Mouse (Mus musculus): ENCODE measurements around the gene Slc22a4.
A peak's percentile ranks its signal among the peaks of the same experiment; 100 is the strongest.

The Slc22a4 gene

GRCm38 (mm10) chr11:54028044-54028951, at the start of gene Slc22a4:
TSS of gene Slc22a4 (minus strand) at chr11:54028090.
- peak; percentile 83 for DNase-seq (ENCODE audit: low spot score)

GRCm38 (mm10) chr11:54076101-54076500, 48.2 kb upstream of the Slc22a4 start:
- no peak for DNase-seq (ENCODE audit: low spot score)

DNA sequence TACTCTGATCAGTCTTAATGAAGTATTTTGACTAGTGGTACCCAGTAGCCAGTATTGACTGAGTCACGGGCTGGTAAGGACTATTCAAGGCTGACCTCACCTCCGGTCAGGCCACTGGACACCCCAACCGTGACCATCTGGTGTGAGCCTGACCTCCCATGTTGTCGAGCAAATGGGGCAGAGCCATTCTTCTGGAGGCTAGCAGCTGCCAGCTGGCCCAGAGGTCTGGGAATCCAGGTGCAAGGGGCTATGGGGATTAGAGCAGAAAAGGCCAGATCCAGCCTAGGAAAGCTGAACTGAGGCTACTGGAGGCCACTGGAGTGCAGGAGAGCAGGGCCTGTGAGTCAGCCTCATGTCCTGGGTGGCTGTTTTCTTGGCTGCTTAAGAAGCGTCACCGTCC, 47.5 kb upstream of the Slc22a4 start:
- DNase-seq (ENCODE audit: low spot score): no peak

DNA sequence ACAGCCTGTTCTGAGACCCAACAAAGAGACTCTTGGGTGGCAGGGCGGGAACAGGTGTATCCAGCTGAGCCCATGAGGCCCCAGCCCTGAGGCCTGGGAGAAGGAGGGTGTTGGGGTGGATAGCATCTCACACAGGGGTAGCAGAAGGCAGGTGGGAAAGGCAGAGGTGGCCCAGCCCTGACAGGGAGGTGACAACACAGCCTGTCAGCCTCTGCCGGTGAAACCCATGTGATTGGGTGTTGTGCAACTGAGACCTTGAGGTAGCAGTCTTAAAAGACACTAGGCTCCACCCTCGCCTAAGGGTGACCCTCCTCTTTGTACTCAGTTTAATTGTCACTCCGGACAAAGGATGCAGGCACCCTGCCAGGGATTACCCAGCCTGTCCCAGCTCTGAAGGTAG, 45.4 kb upstream of the Slc22a4 start:
- no peak for DNase-seq (ENCODE audit: low spot score)

GRCm38 (mm10) chr11:54071726-54072445, 44.0 kb upstream of the Slc22a4 start:
- DNase-seq (ENCODE audit: low spot score): no peak

- DNase-seq (ENCODE audit: low spot score): peak; percentile 46
These were observed 40.9 kb upstream of the Slc22a4 start, which contains the start of gene Pdlim4 for GRCm38 (mm10) chr11:54068520-54069371. TSS of gene Pdlim4 (minus strand) at chr11:54069014.

DNA sequence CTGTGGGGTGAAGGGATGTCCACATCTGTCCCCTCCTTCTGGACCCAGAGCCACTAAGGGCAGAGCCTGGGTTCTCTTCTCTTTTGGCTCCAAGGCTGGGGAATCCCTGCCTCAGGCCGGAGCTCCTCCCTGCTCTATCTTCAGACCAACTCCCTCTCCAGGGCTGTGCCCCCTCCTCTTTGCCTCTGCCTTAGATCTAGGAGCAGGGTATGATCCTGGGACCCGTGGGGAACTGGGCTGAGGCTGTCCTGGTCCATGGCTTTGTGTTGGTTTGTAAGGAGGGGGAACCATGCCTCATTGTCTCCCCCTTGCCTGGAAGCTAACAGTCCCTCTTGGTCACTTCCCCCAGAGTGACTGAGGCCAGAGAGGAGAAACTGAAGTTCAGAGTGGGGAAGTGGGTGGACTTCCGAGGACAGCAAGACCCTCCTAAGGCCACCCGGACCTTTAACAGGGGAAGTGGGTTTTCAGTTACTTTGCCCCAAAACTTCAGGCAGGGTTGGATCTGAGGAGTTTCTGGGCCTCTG, 40.2 kb upstream of the Slc22a4 start:
- no peak for DNase-seq (ENCODE audit: low spot score)

GRCm38 (mm10) chr11:54067318-54067995, 39.6 kb upstream of the Slc22a4 start:
- peak; percentile 50 for DNase-seq (ENCODE audit: low spot score)

DNA sequence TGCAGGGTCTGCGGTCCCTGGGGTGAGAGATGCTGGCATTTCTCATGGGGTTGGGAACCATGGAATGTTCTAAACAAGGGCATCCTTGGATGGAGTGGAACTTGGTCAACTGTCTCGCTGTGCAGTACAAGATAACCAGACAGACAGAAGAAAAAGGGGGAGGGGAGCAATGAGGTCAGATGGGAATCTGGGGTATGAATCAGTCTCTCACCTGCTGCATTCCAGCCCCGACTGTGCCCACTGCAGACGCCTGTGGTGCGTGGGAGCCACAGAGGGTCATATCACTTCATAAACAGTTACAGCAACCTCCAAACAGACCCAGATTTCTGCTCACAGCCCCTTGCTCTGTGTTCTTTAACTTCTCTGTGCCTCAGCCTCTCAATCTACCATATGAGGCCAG, 38.5 kb upstream of the Slc22a4 start:
- DNase-seq (ENCODE audit: low spot score): no peak

GRCm38 (mm10) chr11:54065915-54066178, 38.0 kb upstream of the Slc22a4 start:
- DNase-seq (ENCODE audit: low spot score): no peak

- DNase-seq (ENCODE audit: low spot score): no peak
These were observed 37.4 kb upstream of the Slc22a4 start for GRCm38 (mm10) chr11:54065106-54065914.

DNA sequence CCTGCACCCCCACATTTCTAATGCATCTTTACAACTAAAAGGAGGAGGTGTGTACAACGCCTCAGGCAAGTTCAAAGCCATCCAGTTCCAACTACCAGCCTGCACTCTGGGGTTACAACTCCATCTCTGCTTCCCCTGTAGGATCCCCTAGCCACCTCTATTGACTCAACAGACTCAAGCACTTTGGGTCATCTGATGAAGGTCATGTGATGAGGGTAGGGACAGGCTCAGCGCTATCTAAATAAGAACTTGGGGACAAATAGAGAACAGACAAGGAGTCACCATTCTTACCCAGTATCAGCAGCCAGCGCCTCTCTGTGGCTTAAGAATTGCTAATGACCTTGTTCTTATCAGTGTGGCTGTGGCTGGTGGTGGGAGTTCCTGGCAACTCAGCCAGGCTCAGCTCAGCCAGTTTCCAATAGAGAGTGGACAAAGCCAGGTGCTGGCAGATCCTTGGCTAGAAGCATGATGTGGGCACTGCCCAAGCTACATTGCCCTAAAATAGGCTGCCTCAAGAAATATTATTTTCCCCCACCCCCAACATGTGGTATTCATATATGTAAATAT, 36.6 kb upstream of the Slc22a4 start:
- DNase-seq (ENCODE audit: low spot score): no peak

GRCm38 (mm10) chr11:54063472-54063775, 35.5 kb upstream of the Slc22a4 start:
- no peak for DNase-seq (ENCODE audit: low spot score)

DNA sequence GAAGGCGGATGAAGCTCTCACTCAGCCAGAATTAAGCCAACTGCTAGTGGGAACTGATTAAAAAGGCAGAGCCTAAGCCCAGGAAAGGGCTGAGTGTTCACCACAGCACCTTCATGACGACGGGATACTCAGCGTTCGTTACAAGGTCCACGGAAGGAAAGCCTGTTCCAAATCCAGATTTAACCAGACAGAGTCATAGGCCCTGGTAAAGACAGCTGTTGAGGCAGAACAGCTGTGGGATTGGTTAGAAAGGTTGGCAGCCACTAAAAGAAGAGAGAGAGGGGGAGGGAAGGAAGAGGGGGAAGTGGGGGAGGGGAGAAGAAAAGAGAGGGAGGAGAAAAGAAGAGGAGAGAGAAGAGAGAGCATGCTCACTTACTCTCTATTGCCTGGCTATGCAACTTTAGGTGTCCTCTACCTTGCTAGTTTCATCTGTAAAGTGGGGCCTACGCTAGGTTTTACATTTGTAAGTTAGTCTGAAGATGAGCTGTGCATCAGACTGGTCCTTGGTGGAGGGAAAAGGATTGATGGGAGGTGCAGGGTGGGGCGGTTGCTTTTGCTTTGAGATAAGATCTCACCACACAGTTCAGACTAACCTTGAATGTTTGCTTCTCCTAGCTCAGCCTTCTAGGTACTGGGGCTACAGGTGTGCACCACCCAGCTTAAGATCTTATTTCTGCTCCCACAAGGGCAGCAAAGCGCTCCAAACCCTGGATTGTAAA, 35.0 kb upstream of the Slc22a4 start:
- no peak for DNase-seq (ENCODE audit: low spot score)

DNA sequence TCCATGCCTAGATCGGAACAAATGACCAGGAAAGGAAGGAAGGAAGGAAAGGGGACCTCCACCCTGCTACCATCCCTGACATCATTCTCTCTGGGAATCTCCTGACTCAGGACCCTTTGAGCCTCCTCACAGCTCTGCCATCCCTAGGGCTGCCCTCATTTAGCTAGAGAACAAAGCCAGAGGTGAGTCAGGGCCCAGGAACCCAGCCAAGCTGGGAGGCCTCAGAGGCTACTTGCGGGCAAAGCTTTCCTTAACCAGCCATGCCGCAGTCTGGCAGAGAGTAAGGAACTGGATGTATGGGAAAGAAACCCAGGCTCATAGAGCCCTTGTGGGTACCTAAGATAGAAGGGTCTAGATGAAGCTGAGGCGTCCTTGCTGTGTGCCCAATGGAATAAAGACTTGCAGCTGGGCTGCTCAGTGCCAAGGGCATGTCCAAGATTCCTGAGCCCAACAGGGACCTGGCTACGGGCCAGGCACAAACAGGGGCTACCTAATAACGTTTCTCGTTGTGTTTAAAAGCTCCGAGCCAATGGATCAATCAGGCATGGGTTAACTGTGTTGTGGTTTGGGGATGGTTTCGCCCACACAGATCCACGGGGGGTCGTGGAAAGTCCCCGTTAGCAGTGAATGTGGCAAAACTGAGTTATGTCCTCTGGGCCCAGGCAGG, 34.3 kb upstream of the Slc22a4 start:
- DNase-seq (ENCODE audit: low spot score): peak; percentile 81

DNA sequence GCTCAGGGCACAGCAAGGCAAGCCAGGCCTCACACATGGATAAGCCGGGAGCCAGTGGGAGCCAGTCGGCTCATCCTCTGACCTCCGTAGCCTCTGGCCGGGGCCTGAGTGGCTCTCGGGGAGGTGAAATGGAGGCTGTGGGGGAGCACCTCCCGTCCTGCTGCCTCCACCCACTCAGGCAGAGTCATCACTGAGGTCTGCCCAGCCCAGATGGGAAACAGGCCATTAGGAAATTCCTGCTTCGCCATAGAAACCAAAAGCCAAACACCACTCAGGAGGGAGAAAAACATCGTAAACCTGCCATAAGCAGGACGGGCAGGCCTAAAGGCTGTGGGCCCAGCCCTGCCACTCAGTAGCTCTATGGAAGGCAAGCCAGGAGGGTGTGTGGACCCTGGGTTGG, 32.4 kb upstream of the Slc22a4 start:
- DNase-seq (ENCODE audit: low spot score): peak; percentile 74

GRCm38 (mm10) chr11:54059526-54059925, 31.6 kb upstream of the Slc22a4 start:
- no peak for DNase-seq (ENCODE audit: low spot score)

DNA sequence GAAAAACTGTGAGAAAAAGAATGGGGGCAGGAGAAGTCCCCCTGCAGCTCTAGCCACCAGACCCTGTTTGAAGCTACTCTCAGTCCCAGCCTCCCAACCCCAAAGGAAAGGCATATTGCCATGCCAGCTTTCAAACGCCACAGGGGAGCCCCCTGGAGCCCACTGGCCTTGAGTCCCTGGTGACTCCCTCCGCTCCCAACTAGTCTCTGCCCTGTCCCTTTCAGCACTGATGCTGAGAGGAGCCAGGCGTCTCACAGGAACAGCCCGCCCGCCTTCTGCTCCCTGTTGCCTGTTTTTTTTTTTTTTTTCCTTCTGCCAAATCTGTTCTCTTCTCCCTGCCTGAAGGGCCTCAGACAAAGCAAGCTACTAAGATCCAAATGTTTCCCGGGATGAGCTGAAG, 30.8 kb upstream of the Slc22a4 start:
- DNase-seq (ENCODE audit: low spot score): no peak

- DNase-seq (ENCODE audit: low spot score): no peak
These were observed 30.2 kb upstream of the Slc22a4 start for GRCm38 (mm10) chr11:54058056-54058617.
